Mouse (Mus musculus) embryonic facial prominence, embryonic 14.5 days (tissue): ENCODE measurements around the gene Nudt9. TPM values are rescaled to one million over a fixed set of nuclear protein-coding genes. Genes with fewer than 3 reads are reported as not detected.
A peak's percentile ranks its signal among the peaks of the same experiment; 100 is the strongest.

ENCODE experiments used
- ATAC-seq: fragments of 200-750 bp; cut with Nextera tagmentation; 2 replicates; pipeline ENCODE4 v1.8.0; 2017; ENCODE audit warnings: low read depth, moderate number of reproducible peaks, moderate TSS enrichment
- DNase-seq: peaks from one replicate; pipeline ENCODE4 v3.0.0-alpha.2; 2015; ENCODE audit warnings: low spot score
- H3K27ac ChIP-seq: fragments of 300-500 bp; sonication (generic); replicated peaks from 2 replicates; pipeline ENCODE4 v1.5.1; 2014; ENCODE audit warnings: low read depth, mild to moderate bottlenecking, low read length, moderate library complexity
- H3K27me3 ChIP-seq: fragments of 300-500 bp; sonication (generic); replicated peaks from 2 replicates; pipeline ENCODE4 v1.6.1; 2014; ENCODE audit warnings: low read length; ENCODE audit not compliant: control insufficient read depth, insufficient read depth
- H3K36me3 ChIP-seq: fragments of 300-500 bp; sonication (generic); 2 replicates; pipeline ENCODE4 v1.6.1; 2014; ENCODE audit warnings: low read length, mixed read lengths; ENCODE audit not compliant: control insufficient read depth, insufficient read depth
- H3K4me1 ChIP-seq: fragments of 300-500 bp; sonication (generic); 2 replicates; pipeline ENCODE4 v1.6.1; 2014; ENCODE audit warnings: antibody characterized with exemption, low read length; ENCODE audit not compliant: control insufficient read depth, insufficient read depth
- H3K4me2 ChIP-seq: fragments of 300-500 bp; sonication (generic); 2 replicates; pipeline ENCODE4 v1.6.1; 2014; ENCODE audit warnings: low read depth, mild to moderate bottlenecking, low read length, moderate library complexity, mixed read lengths
- H3K4me3 ChIP-seq: fragments of 300-500 bp; sonication (generic); 2 replicates; pipeline ENCODE4 v1.5.1; 2014; ENCODE audit warnings: low read depth, mild to moderate bottlenecking, low read length
- H3K9ac ChIP-seq: fragments of 300-500 bp; sonication (generic); 2 replicates; pipeline ENCODE4 v1.6.1; 2014; ENCODE audit warnings: low read depth, mild to moderate bottlenecking, low read length, moderate library complexity, mixed read lengths
- H3K9me3 ChIP-seq: fragments of 300-500 bp; sonication (generic); 2 replicates; pipeline ENCODE4 v1.6.1; 2016; ENCODE audit warnings: low read length; ENCODE audit not compliant: control insufficient read depth
- WGBS: fragments of 180-500 bp; shearing (Covaris S2); extraction: QIAGEN DNeasy Blood & Tissue Kit; methylation state at CpG from one replicate; pipeline ENCODE4 v1.1.7; 2014; 5-methylcytosine and 5-hydroxymethylcytosine counted together
- polyA plus RNA-seq: library from polyadenylated mRNA; unstranded; fragments of >200 nt; fragmentation: Nextera tagmentation; extraction: Ambion mirVana; gene quantifications from 2 replicates; pipeline ENCODE4 v1.2.1, GENCODE M21; 2014

The Nudt9 gene
- polyA plus RNA-seq, result 56.8 and 59.0 TPM in 2 replicates

DNA sequence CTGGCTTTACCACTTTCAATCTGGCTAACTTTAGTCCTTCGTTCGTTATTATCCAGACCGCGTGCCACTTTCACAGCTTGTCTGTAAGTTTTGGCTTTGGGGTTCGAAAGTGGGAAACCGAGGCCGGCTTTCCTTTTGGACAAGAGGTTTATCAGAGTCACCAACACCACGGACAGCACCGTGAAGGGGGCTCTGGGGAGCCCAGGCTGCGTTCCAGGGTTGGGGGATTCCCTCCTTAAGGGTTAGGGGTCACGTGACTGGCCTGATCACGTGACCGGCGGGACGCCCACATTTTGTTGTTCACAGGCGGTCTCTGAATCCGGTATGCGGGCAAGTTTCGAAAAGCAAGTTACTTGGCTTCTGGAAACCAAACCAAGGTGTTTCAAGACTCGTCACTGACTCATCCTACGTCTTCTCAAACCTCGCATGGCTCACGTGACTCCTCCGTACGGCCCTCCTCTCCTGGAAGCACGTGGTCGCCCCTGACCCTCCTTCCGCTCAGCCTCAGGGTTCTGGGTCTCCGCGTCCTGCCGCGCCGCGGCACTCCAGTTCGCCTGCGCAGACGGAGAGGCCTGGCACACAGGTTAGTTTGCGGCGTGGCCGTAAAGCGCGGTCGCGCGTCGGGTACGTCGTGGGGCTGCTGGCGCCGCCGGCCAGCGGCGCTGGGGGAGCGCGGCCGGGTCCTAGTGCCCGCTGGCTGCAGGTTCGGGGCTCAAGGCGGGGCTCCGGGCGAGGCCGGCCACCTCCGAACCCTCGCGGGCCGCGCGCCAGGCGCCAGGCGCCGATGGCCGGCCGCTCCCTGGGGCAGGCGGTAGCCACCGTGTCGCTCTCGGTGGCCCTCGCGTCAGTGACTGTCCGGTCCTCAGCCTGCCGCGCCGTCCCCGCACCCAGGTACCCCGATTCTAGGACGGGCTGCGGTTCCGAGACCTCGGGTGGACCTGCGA is at the start of gene Nudt9:
Nudt9 (plus strand) TSS at position 51 of the 944 bp plus-strand sequence.
- no peaks in the 10 kb centered on the region for H3K9me3 ChIP-seq
- peaks cover 15% of the 10 kb centered on the region for H3K36me3 ChIP-seq
- peak within 1 kb of the TSS; percentile 92 for H3K9ac ChIP-seq
- peak within 1 kb of the TSS; percentile 87 for H3K27ac ChIP-seq
- H3K4me3 ChIP-seq, result peak within 1 kb of the TSS; percentile 86
- WGBS, result 6% methylated on average over 65 of the region's 90 CpGs
- peak within 1 kb of the TSS; percentile 72 for H3K4me2 ChIP-seq
- peaks cover 18% of the 10 kb centered on the region; the same call in 1 of the 2 replicates for H3K4me1 ChIP-seq
- ATAC-seq (peak; percentile 99), DNase-seq (peak; percentile 99)
- H3K27me3 ChIP-seq, result no peaks in the 10 kb centered on the region

DNA sequence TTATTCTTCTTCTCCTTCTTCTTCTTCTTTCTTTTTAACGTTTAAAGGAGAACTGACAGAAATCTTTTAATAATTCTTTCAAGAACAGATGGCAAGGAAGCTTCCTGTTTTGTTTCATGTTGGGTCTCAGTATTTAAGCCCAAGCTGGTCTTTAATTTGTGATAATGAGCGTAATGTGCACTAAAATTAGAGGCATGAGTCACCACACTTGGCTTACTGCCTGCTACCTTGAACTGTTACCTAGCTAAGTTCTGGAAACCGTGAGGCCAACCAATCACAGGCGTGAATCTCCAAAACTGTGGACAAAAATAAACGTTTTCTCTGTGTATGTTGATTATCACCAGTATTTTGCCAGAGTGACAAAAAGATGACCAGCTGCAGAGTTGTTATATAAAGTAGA is 47.4 kb upstream of the Nudt9 start:
- Histone ChIP-seq H3K27me3 (no peaks in the 10 kb centered on the region), H3K9ac (no peak overlapping the region), H3K4me2 (no peak overlapping the region), H3K4me3 (no peak overlapping the region), H3K27ac (no peak overlapping the region), H3K36me3 (no peaks in the 10 kb centered on the region), H3K9me3 (no peaks in the 10 kb centered on the region), H3K4me1 (no peaks in the 10 kb centered on the region)
- 63% methylated on average over 5 of the region's 5 CpGs for WGBS
- DNase-seq (no peak), ATAC-seq (no peak)

DNA sequence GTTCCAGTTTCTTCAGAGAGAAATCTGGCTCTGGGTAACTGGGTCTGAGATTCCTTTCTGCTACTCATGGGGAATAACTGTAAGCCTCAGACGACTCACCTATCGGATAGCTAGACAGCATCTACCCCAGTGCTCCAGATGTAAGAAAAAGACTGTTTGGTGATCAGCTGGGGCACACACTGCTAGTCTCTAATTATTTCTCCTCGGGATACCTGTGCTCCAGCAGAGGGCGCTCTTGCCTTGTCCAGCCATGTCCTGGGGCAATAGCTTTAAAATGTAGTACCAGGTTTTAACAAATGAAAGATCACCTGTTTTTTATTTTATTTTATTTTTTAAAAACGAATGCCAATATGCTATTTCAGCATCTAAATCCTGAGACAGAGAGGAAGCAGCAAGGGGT is 46.4 kb upstream of the Nudt9 start:
- H3K36me3 ChIP-seq, result no peaks in the 10 kb centered on the region
- no peaks in the 10 kb centered on the region for H3K4me1 ChIP-seq
- H3K27me3 ChIP-seq, result no peaks in the 10 kb centered on the region
- ATAC-seq (peak; percentile 60), DNase-seq (peak; percentile 85)
- no peak overlapping the region for H3K4me2 ChIP-seq
- no peak overlapping the region; the same call in 1 of the 2 replicates for H3K9ac ChIP-seq
- no peaks in the 10 kb centered on the region for H3K9me3 ChIP-seq
- 6% methylated on average over 5 of the region's 5 CpGs for WGBS
- no peak overlapping the region for H3K4me3 ChIP-seq
- no peak overlapping the region for H3K27ac ChIP-seq

DNA sequence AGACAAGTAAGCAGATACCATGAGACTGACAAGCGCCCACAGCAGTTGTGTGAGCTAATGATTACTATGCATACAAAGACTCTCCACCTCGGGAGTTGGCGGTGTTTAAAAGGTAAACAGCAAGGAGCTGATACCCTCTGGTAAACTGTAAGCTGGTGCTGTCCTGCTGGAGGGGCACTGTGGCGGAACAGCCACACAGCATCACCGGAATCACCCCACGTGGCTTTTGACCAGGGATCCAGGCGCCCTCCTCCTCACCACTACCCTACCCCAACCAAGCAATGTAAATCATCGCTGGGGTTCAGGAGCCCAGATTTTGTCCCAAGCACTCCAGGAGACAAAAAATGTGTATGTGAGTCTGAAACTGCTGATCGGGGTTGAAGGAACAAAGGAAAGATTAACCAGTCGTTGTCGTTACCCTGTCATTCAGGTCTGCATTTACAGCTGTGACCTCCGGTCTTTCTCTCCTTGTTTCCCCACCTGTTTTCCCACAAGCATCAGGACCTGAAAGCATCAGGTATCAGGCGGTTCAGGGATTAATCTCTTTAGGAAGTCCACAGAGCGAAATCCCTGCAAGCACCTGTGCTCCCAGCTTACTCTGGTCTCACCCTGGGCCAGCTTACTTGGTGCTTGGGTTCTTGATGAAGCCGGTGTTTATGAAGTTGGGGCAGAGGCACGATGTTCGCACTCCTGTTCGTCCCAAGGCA is 43.4 kb upstream of the Nudt9 start:
- Histone ChIP-seq H3K4me1 (no peaks in the 10 kb centered on the region), H3K36me3 (no peaks in the 10 kb centered on the region), H3K4me2 (peak overlapping the region; percentile 5; the same call in 1 of the 2 replicates), H3K4me3 (no peak overlapping the region), H3K27ac (no peak overlapping the region), H3K27me3 (no peaks in the 10 kb centered on the region), H3K9ac (no peak overlapping the region), H3K9me3 (no peaks in the 10 kb centered on the region)
- 20% methylated on average over 18 of the region's 18 CpGs for WGBS
- ATAC-seq (peak; percentile 73), DNase-seq (peak; percentile 35)

DNA sequence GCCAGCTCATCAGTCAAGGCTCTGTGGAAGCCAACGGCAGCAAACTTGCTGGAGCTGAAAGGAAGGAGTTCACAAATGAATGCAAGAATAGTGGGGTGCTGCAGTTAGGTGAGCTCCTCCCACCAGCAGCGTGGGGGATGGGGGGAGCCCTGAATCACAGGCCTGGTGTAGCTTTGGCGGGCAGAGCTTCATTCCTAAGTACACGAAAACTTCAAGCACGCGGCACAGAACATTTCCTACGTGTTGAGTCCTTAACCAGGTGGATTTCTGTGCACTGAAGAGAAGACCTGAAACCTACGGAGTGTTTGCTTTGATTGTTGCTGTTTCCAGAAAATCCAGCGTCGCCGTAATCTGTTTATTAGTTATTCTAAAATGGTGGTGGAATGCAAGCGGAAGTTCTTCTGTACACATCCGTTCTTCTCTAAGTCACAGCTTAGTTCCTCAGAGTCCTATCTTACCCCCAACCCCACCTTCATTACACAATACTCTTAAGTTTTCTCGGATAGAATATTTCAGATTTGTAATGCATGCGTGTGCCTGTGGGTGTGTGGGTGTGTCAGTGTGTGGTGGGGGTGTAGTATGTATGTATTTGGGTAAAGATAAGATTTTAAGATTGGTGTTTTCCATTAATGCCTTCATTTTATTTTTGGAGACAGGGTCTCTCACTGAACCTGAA is 42.7 kb upstream of the Nudt9 start:
- Histone ChIP-seq H3K4me2 (peak overlapping the region; percentile 5; the same call in 1 of the 2 replicates), H3K27me3 (no peaks in the 10 kb centered on the region), H3K4me3 (no peak overlapping the region), H3K27ac (no peak overlapping the region), H3K36me3 (0 out of 2 replicates have a peak, but pooled peaks cover 4% of the 10 kb centered on the region), H3K4me1 (no peaks in the 10 kb centered on the region), H3K9ac (no peak overlapping the region), H3K9me3 (no peaks in the 10 kb centered on the region)
- peak; percentile 38; the same call in 1 of the 2 replicates for ATAC-seq
- WGBS, result 40% methylated on average over 15 of the region's 15 CpGs
- DNase-seq, result peak; percentile 13

DNA sequence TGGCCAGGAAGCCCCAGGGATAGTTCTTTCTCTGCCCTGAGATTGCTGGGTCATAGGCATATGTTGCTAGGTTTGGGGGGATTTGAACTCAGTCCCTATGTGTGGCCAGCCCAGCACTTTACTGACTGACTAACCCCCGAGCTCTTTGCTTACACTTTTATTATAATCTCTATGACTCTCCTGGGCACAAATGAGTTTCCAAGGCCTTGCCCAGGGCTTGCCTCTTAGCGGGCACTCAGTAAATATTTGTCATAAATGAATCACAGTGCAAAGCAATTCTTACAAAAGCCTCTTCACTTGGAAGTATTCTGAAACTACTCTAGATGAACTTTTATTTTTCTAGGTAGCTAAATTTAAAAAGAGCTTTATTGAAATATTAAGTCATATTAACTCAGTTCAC is 42.2 kb upstream of the Nudt9 start:
- no peaks in the 10 kb centered on the region for H3K4me1 ChIP-seq
- no peaks in the 10 kb centered on the region for H3K9me3 ChIP-seq
- 0 out of 2 replicates have a peak, but pooled peaks cover 4% of the 10 kb centered on the region for H3K36me3 ChIP-seq
- H3K27me3 ChIP-seq, result no peaks in the 10 kb centered on the region
- no peak for DNase-seq
- H3K9ac ChIP-seq, result no peak overlapping the region
- no peak for ATAC-seq
- H3K27ac ChIP-seq, result no peak overlapping the region
- no peak overlapping the region for H3K4me3 ChIP-seq
- WGBS, result 92% methylated on average over 2 of the region's 2 CpGs
- H3K4me2 ChIP-seq, result no peak overlapping the region

DNA sequence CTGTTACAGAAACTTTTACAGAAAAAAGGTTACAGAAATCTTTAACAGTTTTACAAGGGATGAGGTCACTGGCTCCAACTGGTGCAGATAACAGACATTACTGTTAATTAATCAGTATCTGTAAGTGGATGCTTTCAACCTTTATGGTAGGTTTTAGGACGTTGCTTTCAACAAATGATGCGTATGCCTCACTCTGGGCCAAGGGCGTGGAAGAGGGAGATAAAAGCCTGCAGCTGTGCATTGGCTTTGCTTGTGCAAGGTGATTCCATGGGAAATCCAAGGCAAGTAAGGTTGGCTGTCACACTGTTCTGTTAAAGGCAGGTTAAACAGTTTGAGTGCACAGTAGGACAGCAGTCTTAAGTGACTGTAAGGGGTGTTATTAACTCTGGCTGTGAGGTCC is 39.3 kb upstream of the Nudt9 start:
- Histone ChIP-seq H3K36me3 (0 out of 2 replicates have a peak, but pooled peaks cover 4% of the 10 kb centered on the region), H3K4me1 (peaks cover 3% of the 10 kb centered on the region; the same call in 1 of the 2 replicates), H3K4me2 (no peak overlapping the region), H3K27me3 (no peaks in the 10 kb centered on the region), H3K9me3 (no peaks in the 10 kb centered on the region), H3K9ac (no peak overlapping the region), H3K27ac (no peak overlapping the region), H3K4me3 (no peak overlapping the region)
- WGBS, result 82% methylated on average over 3 of the region's 3 CpGs
- no peak for DNase-seq
- ATAC-seq, result no peak

DNA sequence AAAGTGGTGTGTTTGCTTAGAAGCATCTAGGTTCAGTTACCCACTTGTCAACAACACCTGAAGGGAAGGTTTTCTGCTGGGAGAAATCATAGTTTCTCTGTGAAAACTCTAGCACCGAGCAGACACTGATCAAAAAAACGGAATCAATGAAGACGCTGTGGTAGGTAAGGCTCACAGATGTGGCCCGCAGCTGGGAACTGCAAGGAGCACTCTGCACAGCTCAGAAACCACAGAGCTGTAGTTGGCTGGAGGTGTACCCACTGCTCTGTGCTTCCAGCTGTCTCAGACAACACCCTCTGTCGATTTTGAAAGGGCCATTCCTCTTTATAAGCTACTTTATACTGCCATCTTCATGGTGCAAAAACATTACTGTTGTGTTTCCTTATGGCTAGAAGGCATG is 38.3 kb upstream of the Nudt9 start:
- Histone ChIP-seq H3K9me3 (no peaks in the 10 kb centered on the region), H3K9ac (no peak overlapping the region), H3K36me3 (0 out of 2 replicates have a peak, but pooled peaks cover 4% of the 10 kb centered on the region), H3K4me1 (peaks cover 3% of the 10 kb centered on the region; the same call in 1 of the 2 replicates), H3K4me2 (no peak overlapping the region), H3K27me3 (no peaks in the 10 kb centered on the region), H3K27ac (no peak overlapping the region), H3K4me3 (no peak overlapping the region)
- DNase-seq (no peak), ATAC-seq (no peak)
- 62% methylated on average over 5 of the region's 5 CpGs for WGBS
